Mouse (Mus musculus) testis, adult 2 months (tissue): Measurements from ENCODE around the gene Thsd4. TPM values are rescaled to one million over a fixed set of nuclear protein-coding genes. Genes with fewer than 3 reads are reported as not detected.
"Not testable (repeated sequence)": the region's sequence is repeated elsewhere in the genome, so short reads cannot be mapped to it uniquely, and the experiment has no call there.

Experiments used
- H3K27ac ChIP-seq: fragments of 200-500 bp; 2 replicates; pipeline ENCODE4 v1.5.1; 2012; ENCODE audit warnings: low read depth, low read length; ENCODE audit not compliant: control insufficient read depth, insufficient read depth
- H3K27me3 ChIP-seq: fragments of 200-500 bp; 2 replicates; pipeline ENCODE4 v1.6.1; 2012; ENCODE audit warnings: mild to moderate bottlenecking, low read length, moderate library complexity; ENCODE audit not compliant: control insufficient read depth, insufficient read depth
- H3K36me3 ChIP-seq: fragments of 200-500 bp; 2 replicates; pipeline ENCODE4 v1.6.1; 2012; ENCODE audit warnings: mild to moderate bottlenecking, low read length; ENCODE audit not compliant: control insufficient read depth, insufficient read depth
- H3K4me1 ChIP-seq: fragments of 200-500 bp; 2 replicates; pipeline ENCODE4 v1.6.1; 2012; ENCODE audit warnings: low read length; ENCODE audit not compliant: control insufficient read depth, insufficient read depth
- H3K4me3 ChIP-seq: fragments of 200-500 bp; 2 replicates; pipeline ENCODE4 v1.5.1; 2012; ENCODE audit warnings: low read depth, mild to moderate bottlenecking, low read length, moderate library complexity, mixed read lengths; ENCODE audit not compliant: control insufficient read depth
- CTCF ChIP-seq: fragments of 200-500 bp; IDR thresholded peaks from 2 replicates; pipeline ENCODE4 v1.5.1; 2012; ENCODE audit warnings: low read depth, mild to moderate bottlenecking, inconsistent platforms, low read length, moderate library complexity; ENCODE audit not compliant: control insufficient read depth, insufficient read depth, insufficient replicate concordance
- POLR2A ChIP-seq: fragments of 200-500 bp; IDR thresholded peaks from 2 replicates; pipeline ENCODE4 v1.6.1; 2012; ENCODE audit warnings: low read depth, mild to moderate bottlenecking, inconsistent platforms, low read length, moderate library complexity; ENCODE audit not compliant: control insufficient read depth
- polyA plus RNA-seq: library from polyadenylated mRNA; depleted of rRNA; stranded (reverse); fragments of >200 nt; gene quantifications from 2 replicates; pipeline ENCODE4 v1.2.3, GENCODE M21; 2012

Gene Thsd4
- polyA plus RNA-seq, 1 experiment, result 1.4 TPM

DNA sequence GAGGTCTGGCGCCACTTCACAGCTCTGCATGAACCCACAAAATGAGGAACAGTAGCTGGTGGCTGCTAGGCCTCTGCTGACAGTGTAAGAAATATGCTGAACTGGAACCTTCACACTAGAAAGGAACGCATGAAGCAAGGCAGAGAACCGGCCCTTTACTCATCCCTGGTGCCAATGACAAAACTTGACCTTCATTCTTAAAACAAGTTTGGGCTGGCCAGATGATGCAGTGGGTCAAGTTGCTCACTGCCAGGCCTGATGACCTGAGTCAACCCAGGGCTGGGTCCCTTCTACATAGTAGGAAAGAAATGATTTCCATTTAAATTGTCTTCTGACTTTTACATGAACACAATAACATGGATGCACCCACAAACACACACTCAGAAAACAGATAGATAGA lies 340.9 kb downstream of the Thsd4 start:
- Histone ChIP-seq H3K36me3 (no peaks in the 10 kb centered on the region), H3K4me1 (no peaks in the 10 kb centered on the region), H3K27ac (no peak overlapping the region), H3K27me3 (no peaks in the 10 kb centered on the region), H3K4me3 (no peak overlapping the region)
- no peak for TF ChIP-seq CTCF
- TF ChIP-seq POLR2A, result no peak

DNA sequence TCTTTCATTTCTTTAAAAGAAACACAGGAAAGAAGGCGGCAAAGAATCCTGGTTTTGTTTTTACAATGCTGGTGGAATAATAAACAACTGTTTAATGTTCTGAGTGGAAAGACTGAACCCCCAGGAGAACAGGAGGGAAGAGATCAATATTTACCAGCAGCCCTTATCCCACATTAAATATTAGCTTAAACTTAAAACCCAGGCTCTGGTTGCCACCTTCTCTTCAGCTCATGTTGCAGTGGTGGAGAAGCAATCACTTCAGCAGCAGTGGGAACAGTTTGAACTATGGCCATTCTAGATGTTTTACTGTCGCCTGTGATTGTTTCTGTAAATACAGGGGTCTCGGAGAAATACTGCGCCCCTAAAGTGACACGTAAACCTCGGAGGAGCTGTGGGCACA lies 341.7 kb downstream of the Thsd4 start:
- Histone ChIP-seq H3K27me3 (no peaks in the 10 kb centered on the region), H3K4me1 (no peaks in the 10 kb centered on the region), H3K36me3 (no peaks in the 10 kb centered on the region), H3K27ac (no peak overlapping the region), H3K4me3 (no peak overlapping the region)
- TF ChIP-seq POLR2A (no peak), CTCF (no peak)

DNA sequence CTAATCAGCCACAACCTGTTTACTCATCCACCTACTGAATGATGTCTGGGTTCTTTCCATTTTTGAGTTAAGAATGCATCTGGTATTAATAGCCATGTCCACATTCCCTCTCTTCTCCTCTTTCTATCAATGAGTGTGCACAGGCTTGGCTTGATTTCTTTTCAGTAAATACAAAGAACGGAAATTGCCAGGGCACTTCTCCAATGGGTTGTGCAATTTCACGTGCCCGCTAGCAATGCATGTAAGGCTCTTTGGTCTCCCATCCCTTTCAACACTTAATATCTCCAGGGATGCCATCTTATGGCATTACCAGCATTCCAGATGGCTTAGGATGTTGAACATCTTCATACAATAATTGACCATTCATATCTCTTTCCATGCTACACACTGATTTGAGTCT lies 345.5 kb downstream of the Thsd4 start:
- H3K4me1 ChIP-seq, result no peaks in the 10 kb centered on the region
- H3K36me3 ChIP-seq, result no peaks in the 10 kb centered on the region
- H3K27ac ChIP-seq, result no peak overlapping the region
- H3K27me3 ChIP-seq, result no peaks in the 10 kb centered on the region
- H3K4me3 ChIP-seq, result no peak overlapping the region
- TF ChIP-seq POLR2A (no peak), CTCF (no peak)

DNA sequence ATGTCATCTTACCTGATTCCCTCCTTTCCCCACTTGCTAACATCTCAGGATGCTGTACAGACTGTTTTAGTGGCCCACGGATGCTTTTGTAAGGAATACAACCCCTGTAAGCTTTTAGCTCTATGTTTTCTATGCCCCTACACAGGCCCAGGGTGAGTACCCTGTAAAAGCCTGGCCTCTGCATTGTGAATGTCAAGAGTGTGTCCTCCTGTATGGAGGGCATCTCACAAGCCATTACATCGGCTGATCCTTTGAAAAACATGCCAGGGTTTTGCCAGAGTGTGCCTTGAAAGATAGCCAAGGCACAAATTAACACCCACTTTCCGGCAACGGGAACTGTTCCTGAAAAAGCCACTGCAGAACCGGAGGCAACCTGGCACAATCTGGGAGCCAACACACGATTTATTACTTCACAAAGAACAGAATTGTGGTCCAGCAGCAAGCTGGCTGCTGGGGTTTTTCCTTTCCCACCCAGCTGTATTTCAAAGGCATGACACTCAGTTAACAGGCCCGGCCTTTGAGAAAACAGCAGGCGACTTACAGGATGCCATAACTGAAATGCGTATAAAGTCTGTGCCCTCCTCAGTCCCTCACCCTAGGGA lies 349.3 kb downstream of the Thsd4 start:
- H3K4me1 ChIP-seq, H3K4me3 ChIP-seq, H3K27ac ChIP-seq, H3K27me3 ChIP-seq, H3K36me3 ChIP-seq: not testable (repeated sequence)

DNA sequence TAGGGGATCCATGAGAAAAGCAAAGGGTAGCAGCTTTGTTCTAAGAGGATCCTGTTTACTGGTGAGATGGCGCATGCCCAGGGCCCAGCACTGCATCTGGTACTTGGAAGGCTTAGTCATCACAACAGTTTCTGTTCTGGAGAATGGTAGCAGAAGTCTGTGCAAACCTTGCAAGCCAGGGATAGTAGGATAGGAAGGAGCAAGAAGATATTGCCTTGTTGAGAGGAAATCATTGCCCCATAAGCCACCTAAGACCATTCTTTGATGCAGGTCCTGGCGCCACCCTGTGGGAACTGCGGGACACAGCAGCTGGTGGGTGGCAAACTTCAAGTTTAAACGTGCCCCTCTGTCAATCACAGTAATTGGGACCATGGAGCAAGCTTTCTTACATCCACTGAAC lies 354.9 kb downstream of the Thsd4 start:
- Histone ChIP-seq H3K4me1 (no peaks in the 10 kb centered on the region), H3K27me3 (no peaks in the 10 kb centered on the region), H3K4me3 (peak overlapping the region; percentile 63), H3K36me3 (no peaks in the 10 kb centered on the region), H3K27ac (no peak overlapping the region)
- TF ChIP-seq CTCF, result peak; percentile 63; the same call in 1 of the 2 replicates
- no peak for TF ChIP-seq POLR2A

DNA sequence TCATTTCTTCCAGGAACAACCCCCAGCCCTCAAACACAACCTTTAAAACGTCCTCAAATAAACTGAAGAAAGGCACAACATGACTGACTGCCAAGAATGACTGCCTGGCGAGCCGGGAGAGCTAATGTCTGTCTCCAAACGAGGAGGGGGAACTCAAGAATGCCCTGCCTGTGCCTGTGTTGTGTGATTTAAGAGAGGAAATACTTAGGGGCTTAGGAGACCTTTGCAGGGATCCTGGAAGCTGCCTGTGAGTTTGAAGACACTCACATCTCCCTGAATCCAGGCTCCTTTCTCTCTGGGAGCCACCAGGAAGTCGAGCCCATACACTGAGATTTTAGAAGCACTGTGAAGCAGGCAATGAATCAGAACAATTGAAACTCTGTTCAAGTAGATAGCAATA lies 361.0 kb downstream of the Thsd4 start:
- Histone ChIP-seq H3K4me1 (no peaks in the 10 kb centered on the region), H3K27ac (no peak overlapping the region), H3K36me3 (no peaks in the 10 kb centered on the region), H3K4me3 (no peak overlapping the region), H3K27me3 (no peaks in the 10 kb centered on the region)
- TF ChIP-seq CTCF, result no peak
- TF ChIP-seq POLR2A, result no peak

DNA sequence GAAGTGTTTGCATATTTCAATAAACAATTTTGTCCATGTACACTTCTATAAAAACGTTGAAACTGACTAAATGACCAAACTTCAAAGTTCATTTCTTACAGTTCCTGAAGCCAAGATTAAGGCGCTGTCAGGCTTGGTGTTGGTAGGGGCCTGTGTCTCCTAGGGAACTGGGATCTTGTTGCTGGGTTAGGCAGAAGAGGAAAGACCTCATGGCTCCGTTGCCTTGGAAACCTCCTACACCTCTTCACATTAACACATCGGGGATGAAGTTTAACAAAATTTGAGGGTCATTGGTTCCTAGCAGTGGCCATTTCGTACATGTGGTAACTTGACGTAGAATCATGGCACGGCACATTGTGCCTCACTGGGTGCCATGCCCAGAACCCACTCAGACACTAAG lies 361.7 kb downstream of the Thsd4 start:
- TF ChIP-seq CTCF, result no peak
- TF ChIP-seq POLR2A, result no peak
- Histone ChIP-seq H3K27me3 (no peaks in the 10 kb centered on the region), H3K4me3 (no peak overlapping the region), H3K4me1 (no peaks in the 10 kb centered on the region), H3K27ac (no peak overlapping the region), H3K36me3 (no peaks in the 10 kb centered on the region)

DNA sequence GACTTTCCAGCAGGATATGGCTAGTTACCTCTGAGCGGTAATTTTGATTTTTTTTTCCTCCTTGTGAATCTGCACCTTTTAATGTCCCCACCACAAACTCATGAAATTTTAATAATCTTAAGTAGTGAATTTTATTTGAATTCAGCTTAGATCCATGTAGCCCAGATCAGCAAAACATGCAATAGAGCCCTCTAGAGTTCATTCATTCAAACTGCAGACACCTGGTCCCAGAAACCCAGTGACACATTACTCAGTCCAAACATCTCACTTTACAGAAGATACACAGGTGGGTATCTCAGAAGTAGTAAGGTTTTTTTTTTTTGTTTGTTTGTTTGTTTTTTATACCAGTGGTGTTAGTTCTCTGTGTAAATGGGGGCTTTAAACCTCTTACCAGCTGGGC lies 368.9 kb downstream of the Thsd4 start:
- Histone ChIP-seq H3K36me3 (no peaks in the 10 kb centered on the region), H3K4me1 (no peaks in the 10 kb centered on the region), H3K27me3 (no peaks in the 10 kb centered on the region), H3K4me3 (no peak overlapping the region), H3K27ac (no peak overlapping the region)
- TF ChIP-seq CTCF (no peak), POLR2A (no peak)
